ENCODE assay signal across 8 mouse cellular contexts in the genomic region with DNA sequence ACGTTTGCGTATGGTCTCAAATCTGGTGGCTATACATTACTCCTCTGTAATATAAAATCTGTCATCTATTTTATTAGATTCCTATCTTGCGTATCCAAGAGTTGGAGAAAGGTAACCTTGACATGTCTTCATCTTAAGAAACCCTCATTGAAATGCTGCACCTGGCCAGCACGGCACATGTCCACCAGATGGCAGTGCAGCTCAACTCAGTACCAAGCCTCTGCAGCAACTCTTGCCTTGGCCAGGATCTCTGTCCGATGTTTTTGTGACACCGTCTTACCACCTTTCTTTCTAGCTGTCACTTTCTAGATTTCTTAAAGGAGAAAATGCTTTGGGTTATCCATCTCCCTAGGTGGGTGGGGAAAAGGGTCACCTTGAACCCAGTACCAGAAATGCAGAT.
DNase-seq lines count a peak whose midpoint lies in the region; ATAC-seq and TF ChIP-seq lines count a peak whose summit lies in the region.

No protein-coding gene starts in this region.

- no peaks in the 10 kb centered on the region for H3K9me3 ChIP-seq in heart, embryonic 12.5 days (replicated peaks)
- H3K9me3 ChIP-seq in limb, embryonic 10.5 days (replicated peaks), result no peaks in the 10 kb centered on the region

- ATAC-seq in heart, embryonic 12.5 days (ENCODE audit: insufficient number of reproducible peaks, low FRiP score), result no peak

- H3K4me2 ChIP-seq in heart, embryonic 12.5 days, result no peak overlapping the region

- H3K36me3 ChIP-seq in heart, embryonic 12.5 days, result no peaks in the 10 kb centered on the region
- H3K36me3 ChIP-seq in limb, embryonic 10.5 days, result no peaks in the 10 kb centered on the region

- peak; percentile 93 for DNase-seq in heart, adult 11 months
- peak; percentile 55 for DNase-seq in gastrocnemius, postnatal 25 days
- DNase-seq in kidney, adult 8-10 months, result peak; percentile 38 to 76
- peak; percentile 82 for DNase-seq in limb, embryonic 10.5 days (ENCODE audit: low spot score)
- peak; percentile 75 for DNase-seq in naive thymus-derived CD4-positive, alpha-beta T cell, adult 2 months (ENCODE audit: low read depth)
- DNase-seq in spleen, postnatal 4 days (ENCODE audit: low spot score in 2 of 2), result peak; percentile 44 to 75

- 28% methylated on average over 6 of the region's 6 CpGs for WGBS in heart, embryonic 12.5 days
- 41% methylated on average over 6 of the region's 6 CpGs for WGBS in limb, embryonic 10.5 days

- no peak overlapping the region for H3K27ac ChIP-seq in heart, embryonic 12.5 days (ENCODE audit: poor library complexity, severe bottlenecking)
- no peak overlapping the region for H3K27ac ChIP-seq in cortical plate, adult 2 months (ENCODE audit: insufficient read depth, low read length)
- H3K27ac ChIP-seq in limb, embryonic 10.5 days, result no peak overlapping the region

- no peaks in the 10 kb centered on the region for H3K4me1 ChIP-seq in heart, embryonic 12.5 days (replicated peaks)
- H3K4me1 ChIP-seq in cortical plate, adult 2 months (ENCODE audit: control insufficient read depth, insufficient read depth, low read length), result no peaks in the 10 kb centered on the region
- no peaks in the 10 kb centered on the region for H3K4me1 ChIP-seq in limb, embryonic 10.5 days

- no peak for TF ChIP-seq POLR2A in cortical plate, adult 2 months (IDR thresholded peaks at IDR 0.05; ENCODE audit: extremely low read depth, insufficient read depth, low read length)

- no peak overlapping the region for H3K4me3 ChIP-seq in heart, embryonic 12.5 days
- no peak overlapping the region for H3K4me3 ChIP-seq in cortical plate, adult 2 months (ENCODE audit: insufficient read depth, low read length)
- no peak overlapping the region for H3K4me3 ChIP-seq in limb, embryonic 10.5 days

- TF ChIP-seq CTCF in cortical plate, adult 2 months (IDR thresholded peaks at IDR 0.05; ENCODE audit: extremely low read depth, insufficient read depth, low read length), result peak; percentile 93

- no peaks in the 10 kb centered on the region for H3K27me3 ChIP-seq in heart, embryonic 12.5 days (replicated peaks)
- H3K27me3 ChIP-seq in limb, embryonic 10.5 days (ENCODE audit: low read depth, poor library complexity, severe bottlenecking), result no peaks in the 10 kb centered on the region

- H3K9ac ChIP-seq in heart, embryonic 12.5 days, result no peak overlapping the region
